Mouse (Mus musculus): ENCODE measurements around the gene Slc35b2.

The Slc35b2 gene

GRCm38 (mm10) chr17:45566360-45567161 is 2.9 kb downstream of the Slc35b2 start:
- no peak for DNase-seq

- DNase-seq, result no peak
Measured at GRCm38 (mm10) chr17:45567162-45567601, 3.5 kb downstream of the Slc35b2 start.

GRCm38 (mm10) chr17:45568990-45569389 is 5.3 kb downstream of the Slc35b2 start:
- no peak for DNase-seq

- no peak for DNase-seq
Measured at GRCm38 (mm10) chr17:45569999-45570398, 6.3 kb downstream of the Slc35b2 start.

- peak; percentile 75 to 77 for DNase-seq
Measured at GRCm38 (mm10) chr17:45572103-45573086, 8.7 kb downstream of the Slc35b2 start.

GRCm38 (mm10) chr17:45573087-45573779 is 9.6 kb downstream of the Slc35b2 start, which contains the start of gene Hsp90ab1:
Gene Hsp90ab1 (minus strand): TSS chr17:45573271.
- peak; percentile 96 to 98 for DNase-seq

GRCm38 (mm10) chr17:45573780-45574123 is 10.1 kb downstream of the Slc35b2 start:
- peak; percentile 97 to 99 for DNase-seq

- DNase-seq, result peak; percentile 63 to 72
Measured at GRCm38 (mm10) chr17:45574129-45574761, 10.6 kb downstream of the Slc35b2 start.

GRCm38 (mm10) chr17:45575123-45575897 is 11.6 kb downstream of the Slc35b2 start:
- no peak for DNase-seq

- DNase-seq, result no peak
Measured at GRCm38 (mm10) chr17:45578242-45578641, 14.6 kb downstream of the Slc35b2 start.

GRCm38 (mm10) chr17:45578843-45579242 is 15.2 kb downstream of the Slc35b2 start:
- DNase-seq, result no peak

GRCm38 (mm10) chr17:45579554-45579953 is 15.9 kb downstream of the Slc35b2 start:
- peak in 1 of 2 experiments; percentile 77 for DNase-seq

GRCm38 (mm10) chr17:45580958-45581477 is 17.3 kb downstream of the Slc35b2 start:
- DNase-seq, result no peak

- DNase-seq, result peak; percentile 70 to 72
Measured at GRCm38 (mm10) chr17:45581567-45581983, 17.9 kb downstream of the Slc35b2 start.

- DNase-seq, result no peak
Measured at GRCm38 (mm10) chr17:45582188-45582587, 18.5 kb downstream of the Slc35b2 start.

- no peak for DNase-seq
Measured at GRCm38 (mm10) chr17:45582715-45583355, 19.2 kb downstream of the Slc35b2 start.

GRCm38 (mm10) chr17:45584096-45584896 is 20.6 kb downstream of the Slc35b2 start:
- peak; percentile 84 to 85 for DNase-seq

GRCm38 (mm10) chr17:45584939-45585678 is 21.4 kb downstream of the Slc35b2 start:
- DNase-seq, result peak; percentile 63 to 74

Data from kidney, adult 8-10 months (tissue).